Mouse (Mus musculus) heart, embryonic 16.5 days (tissue): ENCODE data around the gene Gm44511. TPM values are rescaled to one million over a fixed set of nuclear protein-coding genes. Genes with fewer than 3 reads are reported as not detected.
"Not testable (repeated sequence)": the region's sequence is repeated elsewhere in the genome, so short reads cannot be mapped to it uniquely, and the experiment has no call there.

ENCODE experiments used
- ATAC-seq: fragments of 200-750 bp; cut with Nextera tagmentation; replicated peaks from 2 replicates; pipeline ENCODE4 v1.8.0; 2017; ENCODE audit warnings: moderate number of reproducible peaks; ENCODE audit not compliant: insufficient read depth, low FRiP score; ENCODE audit errors: extremely low read depth
- H3K27ac ChIP-seq: fragments of 300-500 bp; sonication (generic); 2 replicates; pipeline ENCODE4 v1.5.1; 2014; ENCODE audit warnings: mild to moderate bottlenecking, low read length, control low read depth, moderate library complexity
- H3K27me3 ChIP-seq: fragments of 300-500 bp; sonication (generic); 2 replicates; pipeline ENCODE4 v1.6.1; 2014; ENCODE audit warnings: low read length, mixed read lengths; ENCODE audit not compliant: control insufficient read depth, insufficient read depth
- H3K36me3 ChIP-seq: fragments of 300-500 bp; sonication (generic); 2 replicates; pipeline ENCODE4 v1.6.1; 2014; ENCODE audit not compliant: control insufficient read depth, insufficient read depth
- H3K4me1 ChIP-seq: fragments of 300-500 bp; sonication (generic); 2 replicates; pipeline ENCODE4 v1.6.1; 2014; ENCODE audit warnings: low read length, mixed read lengths; ENCODE audit not compliant: control insufficient read depth, insufficient read depth
- H3K4me2 ChIP-seq: fragments of 300-500 bp; sonication (generic); 2 replicates; pipeline ENCODE4 v1.6.1; 2014; ENCODE audit warnings: low read depth, mild to moderate bottlenecking, control low read depth, low read length
- H3K4me3 ChIP-seq: fragments of 300-500 bp; sonication (generic); 2 replicates; pipeline ENCODE4 v1.5.1; 2014; ENCODE audit warnings: mild to moderate bottlenecking, control low read depth, low read length
- H3K9ac ChIP-seq: fragments of 300-500 bp; sonication (generic); 2 replicates; pipeline ENCODE4 v1.6.1; 2014; ENCODE audit warnings: low read length, control low read depth
- H3K9me3 ChIP-seq: fragments of 300-500 bp; sonication (generic); replicated peaks from 2 replicates; pipeline ENCODE4 v1.6.1; 2016; ENCODE audit warnings: low read length; ENCODE audit not compliant: control insufficient read depth
- WGBS: fragments of 180-500 bp; shearing (Covaris S2); extraction: QIAGEN DNeasy Blood & Tissue Kit; methylation state at CpG from one replicate; pipeline ENCODE4 v1.1.7; 2014; 5-methylcytosine and 5-hydroxymethylcytosine counted together
- polyA plus RNA-seq: library from polyadenylated mRNA; unstranded; fragments of >200 nt; fragmentation: Nextera tagmentation; extraction: Ambion mirVana; gene quantifications from 2 replicates; pipeline ENCODE4 v1.2.1, GENCODE M21; 2015

Gene Gm44511
- polyA plus RNA-seq, 1 experiment from 2014 or later: not detected

GRCm38 (mm10) chr6:128797185-128797905 lies 28.8 kb downstream of the Gm44511 start:
- H3K9ac ChIP-seq: no peak overlapping the region
- WGBS: 72% methylated on average over 12 of the region's 12 CpGs
- no peak overlapping the region for H3K4me3 ChIP-seq
- peak overlapping the region; percentile 59; the same call in 1 of the 2 replicates for H3K4me2 ChIP-seq
- H3K4me1 ChIP-seq: peaks cover 9% of the 10 kb centered on the region
- H3K27ac ChIP-seq: no peak overlapping the region
- ATAC-seq: no peak
- H3K9me3 ChIP-seq: no peaks in the 10 kb centered on the region
- no peaks in the 10 kb centered on the region for H3K36me3 ChIP-seq
- H3K27me3 ChIP-seq: no peaks in the 10 kb centered on the region

- peaks cover 9% of the 10 kb centered on the region for H3K4me1 ChIP-seq
- no peak overlapping the region for H3K4me3 ChIP-seq
- no peak overlapping the region for H3K4me2 ChIP-seq
- no peak for ATAC-seq
- WGBS: 68% methylated on average over 8 of the region's 8 CpGs
- H3K9ac ChIP-seq: no peak overlapping the region
- no peaks in the 10 kb centered on the region for H3K36me3 ChIP-seq
- peak overlapping the region; percentile 28; the same call in 1 of the 2 replicates for H3K27ac ChIP-seq
- H3K9me3 ChIP-seq: no peaks in the 10 kb centered on the region
- H3K27me3 ChIP-seq: no peaks in the 10 kb centered on the region
Observed at GRCm38 (mm10) chr6:128796321-128796955, 29.7 kb downstream of the Gm44511 start.

- Histone ChIP-seq H3K4me2 (no peak overlapping the region), H3K27me3 (no peaks in the 10 kb centered on the region), H3K4me1 (peaks cover 6% of the 10 kb centered on the region), H3K27ac (no peak overlapping the region), H3K9ac (no peak overlapping the region), H3K4me3 (no peak overlapping the region), H3K36me3 (no peaks in the 10 kb centered on the region), H3K9me3 (no peaks in the 10 kb centered on the region)
- 15% methylated on average over 6 of the region's 6 CpGs for WGBS
- no peak for ATAC-seq
Observed at GRCm38 (mm10) chr6:128793734-128794133, 32.4 kb downstream of the Gm44511 start.

- not testable (repeated sequence) for H3K36me3 ChIP-seq, H3K9ac ChIP-seq, H3K27ac ChIP-seq, ATAC-seq, H3K4me2 ChIP-seq, H3K4me3 ChIP-seq, H3K9me3 ChIP-seq, H3K4me1 ChIP-seq, H3K27me3 ChIP-seq
- 81% methylated on average over 4 of the region's 4 CpGs for whole genome bisulfite sequencing
Observed at GRCm38 (mm10) chr6:128790491-128790994, 35.6 kb downstream of the Gm44511 start.

GRCm38 (mm10) chr6:128789115-128789514 lies 37.0 kb downstream of the Gm44511 start, which contains the start of gene Klrb1c:
Klrb1c (minus strand) TSS chr6:128789215.
- Histone ChIP-seq H3K36me3 (no peaks in the 10 kb centered on the region), H3K4me1 (peaks cover 2% of the 10 kb centered on the region), H3K27me3 (no peaks in the 10 kb centered on the region), H3K27ac (no peak within 1 kb of the TSS), H3K4me2 (no peak within 1 kb of the TSS), H3K9ac (no peak within 1 kb of the TSS), H3K4me3 (no peak within 1 kb of the TSS), H3K9me3 (no peaks in the 10 kb centered on the region)
- ATAC-seq: no peak
- 87% methylated on average over 2 of the region's 2 CpGs for WGBS

- 83% methylated on average over 1 of the region's 1 CpGs for WGBS
- no peak overlapping the region for H3K9ac ChIP-seq
- H3K27me3 ChIP-seq: no peaks in the 10 kb centered on the region
- no peak overlapping the region for H3K4me3 ChIP-seq
- no peak overlapping the region for H3K27ac ChIP-seq
- H3K9me3 ChIP-seq: no peaks in the 10 kb centered on the region
- no peaks in the 10 kb centered on the region for H3K36me3 ChIP-seq
- ATAC-seq: no peak
- H3K4me1 ChIP-seq: no peaks in the 10 kb centered on the region; the same call in 1 of the 2 replicates
- no peak overlapping the region for H3K4me2 ChIP-seq
Observed at GRCm38 (mm10) chr6:128788517-128788916, 37.6 kb downstream of the Gm44511 start.

- H3K4me3 ChIP-seq, H3K4me1 ChIP-seq, H3K36me3 ChIP-seq, H3K9ac ChIP-seq, H3K9me3 ChIP-seq, H3K4me2 ChIP-seq, ATAC-seq, H3K27me3 ChIP-seq, H3K27ac ChIP-seq: not testable (repeated sequence)
- WGBS: 86% methylated on average over 1 of the region's 1 CpGs
Observed at GRCm38 (mm10) chr6:128786396-128786795, 39.7 kb downstream of the Gm44511 start.

- Histone ChIP-seq H3K27ac (no peak overlapping the region), H3K4me1 (no peaks in the 10 kb centered on the region), H3K4me2 (no peak overlapping the region), H3K9me3 (peaks cover 4% of the 10 kb centered on the region; the same call in 1 of the 2 replicates), H3K36me3 (no peaks in the 10 kb centered on the region), H3K9ac (no peak overlapping the region), H3K27me3 (no peaks in the 10 kb centered on the region), H3K4me3 (no peak overlapping the region)
- ATAC-seq: no peak
- WGBS: 81% methylated on average over 10 of the region's 10 CpGs
Observed at GRCm38 (mm10) chr6:128769481-128770253, 56.4 kb downstream of the Gm44511 start.
